Mouse (Mus musculus) bone marrow macrophage, adult 2 months (primary cell): ENCODE data around the gene Zmat3. TPM values are rescaled to one million over a fixed set of nuclear protein-coding genes. Genes with fewer than 3 reads are reported as not detected.

ENCODE experiments used
- H3K27ac ChIP-seq: 2 replicates; pipeline ENCODE4 v1.5.1; 2012; ENCODE audit warnings: low read depth, low read length; ENCODE audit not compliant: insufficient read depth
- H3K4me1 ChIP-seq: 2 replicates; pipeline ENCODE4 v1.6.1; 2012; ENCODE audit warnings: low read length; ENCODE audit not compliant: control insufficient read depth, insufficient read depth
- H3K4me3 ChIP-seq: 2 replicates; pipeline ENCODE4 v1.5.1; 2012; ENCODE audit warnings: mild to moderate bottlenecking, low read length, moderate library complexity; ENCODE audit not compliant: insufficient read depth
- CTCF ChIP-seq: IDR thresholded peaks from 2 replicates; pipeline ENCODE4 v1.5.1; 2012; ENCODE audit warnings: low read depth, mild to moderate bottlenecking, low read length, moderate library complexity
- POLR2A ChIP-seq: IDR thresholded peaks from 2 replicates; pipeline ENCODE4 v1.6.1; 2012; ENCODE audit warnings: mild to moderate bottlenecking, low read depth, low read length, borderline replicate concordance
- polyA plus RNA-seq: library from polyadenylated mRNA; stranded (reverse); fragments of >200 nt; gene quantifications from 2 replicates; pipeline ENCODE4 v1.2.4, GENCODE M21; 2012; ENCODE audit not compliant: missing spikeins, insufficient read depth, insufficient read length

Gene Zmat3
- polyA plus RNA-seq, 1 experiment, result 11.6 TPM

GRCm38 (mm10) chr3:32398175-32398538 is 32.3 kb upstream of the Zmat3 start:
- TF ChIP-seq POLR2A, result no peak
- no peak for TF ChIP-seq CTCF
- Histone ChIP-seq H3K27ac (peak overlapping the region; percentile 73), H3K4me3 (peak overlapping the region; percentile 65), H3K4me1 (peaks cover 39% of the 10 kb centered on the region)

- peaks cover 35% of the 10 kb centered on the region for H3K4me1 ChIP-seq
- peak within 1 kb of the TSS; percentile 83 for H3K27ac ChIP-seq
- H3K4me3 ChIP-seq, result peak within 1 kb of the TSS; percentile 65
- TF ChIP-seq CTCF (no peak), POLR2A (no peak)
These were observed 31.8 kb upstream of the Zmat3 start, which contains the start of gene Pik3ca for GRCm38 (mm10) chr3:32397461-32398174. TSS of gene Pik3ca (plus strand) at chr3:32397671.

GRCm38 (mm10) chr3:32396794-32397460 is 31.1 kb upstream of the Zmat3 start:
- Histone ChIP-seq H3K4me3 (peak overlapping the region; percentile 65), H3K4me1 (peaks cover 31% of the 10 kb centered on the region), H3K27ac (peak overlapping the region; percentile 83)
- TF ChIP-seq CTCF (no peak), POLR2A (0 out of 2 replicates have a peak, but pooled peaks have one; percentile 53)

GRCm38 (mm10) chr3:32395771-32396551 is 30.1 kb upstream of the Zmat3 start:
- H3K4me1 ChIP-seq, result peaks cover 26% of the 10 kb centered on the region
- TF ChIP-seq CTCF (no peak), POLR2A (no peak)

GRCm38 (mm10) chr3:32393986-32394385 is 28.2 kb upstream of the Zmat3 start:
- H3K27ac ChIP-seq, result no peak overlapping the region
- TF ChIP-seq POLR2A (no peak), CTCF (no peak)
- peaks cover 12% of the 10 kb centered on the region for H3K4me1 ChIP-seq
- no peak overlapping the region for H3K4me3 ChIP-seq

More at GRCm38 (mm10) chr3:32395771-32396551, 30.1 kb upstream of the Zmat3 start:
- Histone ChIP-seq H3K4me3 (peak overlapping the region; percentile 60), H3K27ac (peak overlapping the region; percentile 83)

GRCm38 (mm10) chr3:32392841-32393240 is 27.0 kb upstream of the Zmat3 start:
- peaks cover 9% of the 10 kb centered on the region for H3K4me1 ChIP-seq
- no peak overlapping the region for H3K4me3 ChIP-seq
- TF ChIP-seq POLR2A (no peak), CTCF (no peak)
- no peak overlapping the region for H3K27ac ChIP-seq

- no peaks in the 10 kb centered on the region for H3K4me1 ChIP-seq
- no peak overlapping the region for H3K27ac ChIP-seq
- H3K4me3 ChIP-seq, result no peak overlapping the region
- TF ChIP-seq CTCF (no peak), POLR2A (no peak)
These were observed 15.7 kb upstream of the Zmat3 start for GRCm38 (mm10) chr3:32381556-32381955.

GRCm38 (mm10) chr3:32379891-32380290 is 14.1 kb upstream of the Zmat3 start:
- TF ChIP-seq POLR2A, result no peak
- TF ChIP-seq CTCF, result 0 out of 2 replicates have a peak, but pooled peaks have one; percentile 12
- H3K4me3 ChIP-seq, result no peak overlapping the region
- H3K27ac ChIP-seq, result no peak overlapping the region
- H3K4me1 ChIP-seq, result no peaks in the 10 kb centered on the region

- Histone ChIP-seq H3K4me3 (no peak overlapping the region), H3K4me1 (peaks cover 14% of the 10 kb centered on the region), H3K27ac (no peak overlapping the region)
- TF ChIP-seq POLR2A (no peak), CTCF (no peak)
These were observed 7.4 kb upstream of the Zmat3 start for GRCm38 (mm10) chr3:32373236-32373635.
